Mouse (Mus musculus) spleen, postnatal 36 days (tissue): ENCODE results near the gene B9d2.

Experiments used
- DNase-seq, 2 experiments: peaks; one replicate each; pipeline ENCODE4 v3.0.0; 2022; ENCODE audit warnings: low spot score in 2 of 2, mixed read lengths in 1 of 2

The B9d2 gene

DNA sequence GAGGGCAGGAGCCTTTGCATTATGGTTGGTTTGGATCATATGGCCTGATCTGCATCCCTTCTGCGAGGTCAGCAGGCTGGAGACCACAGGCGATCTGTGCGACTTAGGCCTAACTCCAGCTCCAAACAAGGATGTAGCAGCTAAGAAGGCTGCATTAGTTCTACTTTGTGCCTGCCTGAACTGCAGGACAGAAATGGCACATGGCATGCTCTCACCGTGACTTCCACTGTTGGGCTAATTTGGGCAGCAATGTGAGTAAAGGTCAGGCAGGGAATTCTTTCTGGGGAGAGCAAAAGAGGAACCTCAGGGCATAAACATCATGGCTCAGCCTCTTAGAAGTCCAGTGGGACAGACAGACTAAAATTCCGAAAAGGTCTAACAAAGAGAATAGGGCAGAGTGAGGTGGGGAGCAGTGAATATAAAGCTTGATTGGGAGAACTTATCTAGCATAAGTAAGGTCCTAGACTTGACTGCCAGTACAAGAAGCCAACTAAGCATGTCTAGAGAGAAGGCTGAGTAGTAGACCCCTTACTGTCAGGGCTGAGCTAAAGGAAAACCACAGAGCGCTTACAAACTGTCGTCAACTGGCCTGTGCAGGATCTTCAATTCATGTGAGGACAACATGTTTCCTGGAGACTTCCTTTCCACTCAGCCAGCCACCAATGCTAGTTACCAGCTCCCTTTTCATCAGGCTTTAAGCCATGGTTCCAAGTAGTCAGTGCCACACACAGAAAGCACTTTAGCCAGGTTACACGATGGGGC, 50.9 kb downstream of the B9d2 start:
- DNase-seq: no peak

DNA sequence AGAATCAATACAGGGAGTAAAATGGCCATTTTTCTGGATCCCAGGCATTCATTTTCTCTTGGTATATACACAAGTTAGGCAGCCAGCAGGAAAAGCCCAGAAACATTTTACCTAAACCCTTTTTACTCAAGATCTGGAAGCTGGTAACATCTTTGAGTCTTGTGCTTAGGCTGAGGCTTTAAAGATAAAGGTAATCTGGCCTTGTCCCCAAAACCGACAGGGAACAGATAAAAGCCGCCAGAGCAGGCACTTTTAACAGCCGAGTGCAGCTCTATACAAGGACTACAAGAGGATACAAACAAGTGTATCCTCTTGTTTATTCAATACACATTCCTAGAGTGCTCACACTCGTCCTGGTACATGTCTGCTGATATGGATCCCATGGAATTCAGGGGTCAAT, 54.4 kb downstream of the B9d2 start:
- DNase-seq: no peak
